Mouse (Mus musculus) CH12.LX (cell line): ENCODE data around the gene Cdh23. TPM values are rescaled to one million over a fixed set of nuclear protein-coding genes. Genes with fewer than 3 reads are reported as not detected.

Experiments used
- DNase-seq: peaks from one replicate; pipeline ENCODE4 v3.0.0-alpha.2; 2013; ENCODE audit errors: extremely low read depth
- H3K27ac ChIP-seq: 2 replicates; pipeline ENCODE4 v1.5.1; 2012; ENCODE audit warnings: low read depth, mild to moderate bottlenecking, control low read depth, moderate library complexity; ENCODE audit not compliant: insufficient read depth
- H3K27me3 ChIP-seq: replicated peaks from 2 replicates; pipeline ENCODE3; 2012; ENCODE audit warnings: inconsistent platforms
- H3K36me3 ChIP-seq, 2 experiments: replicated peaks in 1 of 2; 2 replicates each; pipeline versions ENCODE3 to v1.6.1; 2012; ENCODE audit warnings: inconsistent platforms in 1 of 2, low read length in 1 of 2, mild to moderate bottlenecking in 1 of 2, mixed read lengths in 1 of 2, moderate library complexity in 1 of 2; ENCODE audit not compliant: control insufficient read depth in 1 of 2, insufficient read depth in 1 of 2
- H3K4me1 ChIP-seq, 2 experiments: 2 replicates each; pipeline ENCODE4 v1.6.1; 2012; ENCODE audit warnings: inconsistent platforms in 1 of 2, moderate library complexity in 1 of 2; ENCODE audit not compliant: insufficient read depth in 2 of 2, control insufficient read depth in 1 of 2
- H3K4me2 ChIP-seq: 2 replicates; pipeline ENCODE4 v1.6.1; 2012; ENCODE audit warnings: low read depth, mild to moderate bottlenecking, control low read depth; ENCODE audit not compliant: poor library complexity, insufficient read depth, severe bottlenecking
- H3K4me3 ChIP-seq, 3 experiments: fragments of 150-350 bp in 1 of 3; sonication (generic) in 1 of 3; replicated peaks in 1 of 3; 2 replicates each; pipeline versions ENCODE3 to v1.5.1; 2011 to 2012; ENCODE audit warnings: low read depth in 2 of 3, low read length in 2 of 3, mild to moderate bottlenecking in 2 of 3, moderate library complexity in 2 of 3, control low read depth in 1 of 3, improper control_type of control experiment in 1 of 3, inconsistent platforms in 1 of 3, mixed read lengths in 1 of 3; ENCODE audit not compliant: poor library complexity in 1 of 3
- H3K79me2 ChIP-seq: replicated peaks from 2 replicates; pipeline ENCODE4 v1.6.1; 2012; ENCODE audit warnings: mild to moderate bottlenecking, moderate library complexity; ENCODE audit not compliant: control insufficient read depth, poor library complexity, insufficient read depth, severe bottlenecking; ENCODE audit errors: extremely low read depth
- H3K9ac ChIP-seq: 2 replicates; pipeline ENCODE4 v1.6.1; 2012; ENCODE audit warnings: low read depth, mild to moderate bottlenecking, control low read depth, moderate library complexity; ENCODE audit not compliant: insufficient read depth
- H3K9me3 ChIP-seq: replicated peaks from 2 replicates; pipeline ENCODE3; 2012; ENCODE audit warnings: low read length, inconsistent platforms, mixed read lengths
- BHLHE40 ChIP-seq: IDR thresholded peaks from 2 replicates; pipeline ENCODE4 v1.6.1; 2011; ENCODE audit warnings: mild to moderate bottlenecking, low read depth, low read length, improper control_type of control experiment
- CHD2 ChIP-seq: IDR thresholded peaks from 2 replicates; pipeline ENCODE4 v1.6.1; 2011; ENCODE audit warnings: low read length, improper control_type of control experiment
- E2F4 ChIP-seq: IDR thresholded peaks from 2 replicates; pipeline ENCODE4 v1.6.1; 2011; ENCODE audit warnings: low read depth, low read length, improper control_type of control experiment; ENCODE audit not compliant: insufficient replicate concordance
- ELF1 ChIP-seq: IDR thresholded peaks from 2 replicates; pipeline ENCODE4 v1.6.1; 2014; ENCODE audit warnings: low read depth, mild to moderate bottlenecking, inconsistent platforms, low read length, improper control_type of control experiment
- HCFC1 ChIP-seq: IDR thresholded peaks from 2 replicates; pipeline ENCODE4 v1.6.1; 2012; ENCODE audit warnings: low read depth, mild to moderate bottlenecking, inconsistent platforms, low read length, improper control_type of control experiment
- JUN ChIP-seq: IDR thresholded peaks from 2 replicates; pipeline ENCODE4 v1.6.1; 2011; ENCODE audit warnings: low read depth, mild to moderate bottlenecking, low read length, improper control_type of control experiment, moderate library complexity; ENCODE audit not compliant: insufficient read depth
- JUND ChIP-seq: conservative IDR thresholded peaks from 2 replicates; pipeline ENCODE4 v1.6.1; 2011; ENCODE audit warnings: low read depth, low read length, improper control_type of control experiment
- KAT2A ChIP-seq: IDR thresholded peaks from 2 replicates; pipeline ENCODE4 v1.6.1; 2012; ENCODE audit warnings: low read length, improper control_type of control experiment, inconsistent platforms; ENCODE audit not compliant: insufficient replicate concordance
- MAFK ChIP-seq: IDR thresholded peaks from 2 replicates; pipeline ENCODE4 v1.6.1; 2011; ENCODE audit warnings: low read length, improper control_type of control experiment; ENCODE audit not compliant: insufficient replicate concordance
- MXI1 ChIP-seq: IDR thresholded peaks from 2 replicates; pipeline ENCODE4 v1.6.1; 2011; ENCODE audit warnings: mild to moderate bottlenecking, low read depth, low read length, improper control_type of control experiment
- NELFE ChIP-seq: IDR thresholded peaks from 2 replicates; pipeline ENCODE4 v1.6.1; 2011; ENCODE audit warnings: low read depth, low read length, improper control_type of control experiment
- NRF1 ChIP-seq: IDR thresholded peaks from 2 replicates; pipeline ENCODE4 v1.6.1; 2014; ENCODE audit warnings: low read depth, mild to moderate bottlenecking, inconsistent platforms, low read length, improper control_type of control experiment, moderate library complexity
- RAD21 ChIP-seq: IDR thresholded peaks from 2 replicates; pipeline ENCODE4 v1.6.1; 2011; ENCODE audit warnings: low read depth, mild to moderate bottlenecking, low read length, improper control_type of control experiment, moderate library complexity
- SIN3A ChIP-seq: IDR thresholded peaks from 2 replicates; pipeline ENCODE4 v1.6.1; 2012; ENCODE audit warnings: low read length, improper control_type of control experiment, inconsistent platforms
- TBP ChIP-seq: conservative IDR thresholded peaks from 2 replicates; pipeline ENCODE4 v1.6.1; 2011; ENCODE audit warnings: low read depth, low read length, improper control_type of control experiment
- USF1 ChIP-seq: IDR thresholded peaks from 2 replicates; pipeline ENCODE4 v1.6.1; 2014; ENCODE audit warnings: low read depth, mild to moderate bottlenecking, inconsistent platforms, low read length, improper control_type of control experiment
- ZKSCAN1 ChIP-seq: IDR thresholded peaks from 2 replicates; pipeline ENCODE4 v1.6.1; 2012; ENCODE audit warnings: low read depth, inconsistent platforms, low read length, improper control_type of control experiment, borderline replicate concordance
- dilution Hi-C: fragments of 300-500 bp; cut with MboI; formaldehyde crosslinking; loops from 2 replicates; pipeline ENCODE4 v1.14.3; 2020; ENCODE audit warnings: low sequenced_read_pairs; ENCODE audit not compliant: extremely low pct_unique_long_range_greater_than_20kb, extremely low pct_ligation_motif_present
- in situ Hi-C: fragments of 300-500 bp; cut with MboI; formaldehyde crosslinking; loops from 3 replicates; pipeline ENCODE4 v1.14.3; 2019; ENCODE audit warnings: low sequenced_read_pairs, low pct_ligation_motif_present, low pct_unique_long_range_greater_than_20kb, mixed read lengths
- polyA plus RNA-seq: library from polyadenylated mRNA; unstranded; fragments of >175 nt; gene quantifications from 2 replicates; pipeline ENCODE4 v1.2.1, GENCODE M21; 2012; ENCODE audit warnings: low read depth; ENCODE audit not compliant: insufficient read length
- total RNA-seq, 2 experiments: library from RNA; depleted of rRNA; stranded (reverse); fragments of 300-350 nt in 1 of 2; fragments of >200 nt in 1 of 2; gene quantifications; 2 replicates each; pipeline ENCODE4 v1.2.3; 2012 to 2014

The Cdh23 gene
- total and polyA plus RNA-seq, 3 experiments, result 0.20 to 0.73 (median 0.30) TPM

- H3K4me2 ChIP-seq, result no peak overlapping the region
- H3K4me3 ChIP-seq, result no peak overlapping the region
- dilution Hi-C loops (no loop called here), in situ Hi-C loops (no loop called here)
- H3K4me1 ChIP-seq, result no peaks in the 10 kb centered on the region
- H3K27ac ChIP-seq, result no peak overlapping the region
- H3K9me3 ChIP-seq, result peaks cover 5% of the 10 kb centered on the region
- no peaks in the 10 kb centered on the region for H3K36me3 ChIP-seq
- H3K27me3 ChIP-seq, result peaks cover 88% of the 10 kb centered on the region
- TF ChIP-seq HCFC1 (no peak), JUN (no peak)
- H3K9ac ChIP-seq, result no peak overlapping the region
- DNase-seq, result no peak
- no peaks in the 10 kb centered on the region for H3K79me2 ChIP-seq
Measured at GRCm38 (mm10) chr10:60463953-60464647, 232.2 kb downstream of the Cdh23 start.

- no peak overlapping the region for H3K4me3 ChIP-seq
- H3K4me2 ChIP-seq, result no peak overlapping the region
- no peak overlapping the region for H3K9ac ChIP-seq
- no peak for DNase-seq
- H3K9me3 ChIP-seq, result peaks cover 8% of the 10 kb centered on the region
- no peaks in the 10 kb centered on the region for H3K79me2 ChIP-seq
- no peaks in the 10 kb centered on the region for H3K36me3 ChIP-seq
- dilution Hi-C loops, result no loop called here
- in situ Hi-C loops, result no loop called here
- TF ChIP-seq BHLHE40 (no peak), NELFE (no peak), KAT2A (no peak), HCFC1 (no peak), CHD2 (no peak), ZKSCAN1 (no peak), RAD21 (no peak), NRF1 (no peak), ELF1 (no peak), SIN3A (no peak)
- peaks cover 75% of the 10 kb centered on the region for H3K27me3 ChIP-seq
- no peak overlapping the region for H3K27ac ChIP-seq
- no peaks in the 10 kb centered on the region for H3K4me1 ChIP-seq
Measured at GRCm38 (mm10) chr10:60456662-60457397, 239.5 kb downstream of the Cdh23 start.

- TF ChIP-seq USF1 (no peak), JUN (no peak), E2F4 (no peak), RAD21 (no peak), MXI1 (no peak), BHLHE40 (no peak), JUND (no peak), TBP (no peak), MAFK (no peak), CHD2 (no peak), HCFC1 (no peak)
- TF ChIP-seq, all 38 proteins: peak for 0
- H3K9ac ChIP-seq, result no peak overlapping the region
- H3K27ac ChIP-seq, result no peak overlapping the region
- peaks cover 8% of the 10 kb centered on the region for H3K9me3 ChIP-seq
- dilution Hi-C loops, result no loop called here
- H3K4me3 ChIP-seq, result no peak overlapping the region
- no peak for DNase-seq
- peaks cover 73% of the 10 kb centered on the region for H3K27me3 ChIP-seq
- no peaks in the 10 kb centered on the region for H3K4me1 ChIP-seq
- no peaks in the 10 kb centered on the region for H3K36me3 ChIP-seq
- in situ Hi-C loops, result no loop called here
- no peak overlapping the region for H3K4me2 ChIP-seq
- H3K79me2 ChIP-seq, result no peaks in the 10 kb centered on the region
Measured at GRCm38 (mm10) chr10:60455193-60455592, 241.1 kb downstream of the Cdh23 start.
